Mouse (Mus musculus) spleen, adult 2 months (tissue): Measurements from ENCODE around the gene Chaf1a. TPM values are rescaled to one million over a fixed set of nuclear protein-coding genes. Genes with fewer than 3 reads are reported as not detected.

Experiments
- DNase-seq, 2 experiments: peaks; one replicate each; pipeline versions ENCODE4 v3.0.0 to v3.0.0-alpha.2; 2012 to 2021; ENCODE audit warnings: low spot score in 2 of 2, low read depth in 1 of 2
- H3K27ac ChIP-seq: fragments of 200-500 bp; 2 replicates; pipeline ENCODE4 v1.5.1; 2012; ENCODE audit warnings: low read length, inconsistent platforms; ENCODE audit not compliant: insufficient read depth
- H3K27me3 ChIP-seq: fragments of 200-500 bp; 2 replicates; pipeline ENCODE4 v1.6.1; 2012; ENCODE audit warnings: mild to moderate bottlenecking, moderate library complexity, low read length, inconsistent platforms; ENCODE audit not compliant: control insufficient read depth, insufficient read depth
- H3K36me3 ChIP-seq: fragments of 200-500 bp; 2 replicates; pipeline ENCODE4 v1.6.1; 2012; ENCODE audit warnings: mild to moderate bottlenecking, low read length, inconsistent platforms; ENCODE audit not compliant: control insufficient read depth, insufficient read depth
- H3K4me1 ChIP-seq: fragments of 200-500 bp; 2 replicates; pipeline ENCODE4 v1.6.1; 2011; ENCODE audit warnings: inconsistent platforms; ENCODE audit not compliant: control insufficient read depth, insufficient read depth, insufficient read length
- H3K4me3 ChIP-seq: fragments of 200-500 bp; 2 replicates; pipeline ENCODE4 v1.5.1; 2011; ENCODE audit warnings: mild to moderate bottlenecking, inconsistent platforms; ENCODE audit not compliant: insufficient read depth, insufficient read length; ENCODE audit errors: extremely low read depth
- CTCF ChIP-seq: fragments of 200-500 bp; IDR thresholded peaks from 2 replicates; pipeline ENCODE4 v1.5.1; 2011; ENCODE audit warnings: mild to moderate bottlenecking, inconsistent platforms; ENCODE audit not compliant: insufficient read depth, insufficient read length, insufficient replicate concordance; ENCODE audit errors: extremely low read depth
- POLR2A ChIP-seq: fragments of 200-500 bp; IDR thresholded peaks from 2 replicates; pipeline ENCODE4 v1.6.1; 2011; ENCODE audit warnings: low read depth, low read length, inconsistent platforms
- WGBS: fragments of 180-500 bp; shearing (Covaris S2); methylation state at CpG from one replicate; pipeline ENCODE4 v1.1.7; 2018; 5-methylcytosine and 5-hydroxymethylcytosine counted together
- polyA plus RNA-seq: library from polyadenylated mRNA; depleted of rRNA; stranded (reverse); fragments of >200 nt; gene quantifications from 2 replicates; pipeline ENCODE4 v1.2.3, GENCODE M21; 2012

Chaf1a gene
- polyA plus RNA-seq, 1 experiment, result 2.8 TPM

GRCm38 (mm10) chr17:56007444-56008355, 32.5 kb upstream of the Chaf1a start:
- Histone ChIP-seq H3K27me3 (no peaks in the 10 kb centered on the region), H3K4me1 (peaks cover 10% of the 10 kb centered on the region; the same call in 1 of the 2 replicates), H3K36me3 (no peaks in the 10 kb centered on the region), H3K4me3 (no peak overlapping the region), H3K27ac (no peak overlapping the region)
- TF ChIP-seq POLR2A (no peak), CTCF (no peak)
- WGBS, result 50% methylated on average over 14 of the region's 14 CpGs
- DNase-seq, result no peak

GRCm38 (mm10) chr17:56008356-56009087, 31.7 kb upstream of the Chaf1a start:
- H3K4me3 ChIP-seq, result peak overlapping the region; percentile 76
- H3K27me3 ChIP-seq, result no peaks in the 10 kb centered on the region
- H3K27ac ChIP-seq, result peak overlapping the region; percentile 76
- DNase-seq, result peak; percentile 89 to 90
- no peaks in the 10 kb centered on the region for H3K36me3 ChIP-seq
- WGBS, result 1% methylated on average over 21 of the region's 21 CpGs
- peaks cover 10% of the 10 kb centered on the region; the same call in 1 of the 2 replicates for H3K4me1 ChIP-seq
- TF ChIP-seq POLR2A, result no peak
- no peak for TF ChIP-seq CTCF

GRCm38 (mm10) chr17:56009088-56009961, 30.9 kb upstream of the Chaf1a start:
- no peaks in the 10 kb centered on the region for H3K36me3 ChIP-seq
- DNase-seq, result peak; percentile 76 to 89
- H3K27me3 ChIP-seq, result no peaks in the 10 kb centered on the region
- peaks cover 10% of the 10 kb centered on the region; the same call in 1 of the 2 replicates for H3K4me1 ChIP-seq
- WGBS, result 1% methylated on average over 62 of the region's 62 CpGs
- peak overlapping the region; percentile 76 for H3K27ac ChIP-seq
- TF ChIP-seq CTCF (peak; percentile 25; the same call in 1 of the 2 replicates), POLR2A (peak; percentile 87)
- peak overlapping the region; percentile 76 for H3K4me3 ChIP-seq

- DNase-seq, result no peak
- WGBS, result 62% methylated on average over 2 of the region's 2 CpGs
- H3K27me3 ChIP-seq, result no peaks in the 10 kb centered on the region
- peak overlapping the region; percentile 76; the same call in 1 of the 2 replicates for H3K4me3 ChIP-seq
- peaks cover under 1% of the 10 kb centered on the region; the same call in 1 of the 2 replicates for H3K36me3 ChIP-seq
- 0 out of 2 replicates have a peak overlapping the region, but pooled peaks have one; percentile 76 for H3K27ac ChIP-seq
- TF ChIP-seq POLR2A (no peak), CTCF (no peak)
- peaks cover 10% of the 10 kb centered on the region; the same call in 1 of the 2 replicates for H3K4me1 ChIP-seq
These were observed 30.3 kb upstream of the Chaf1a start for GRCm38 (mm10) chr17:56009962-56010240.

GRCm38 (mm10) chr17:56010255-56010654, 30.0 kb upstream of the Chaf1a start:
- Histone ChIP-seq H3K27me3 (no peaks in the 10 kb centered on the region), H3K4me1 (peaks cover 10% of the 10 kb centered on the region; the same call in 1 of the 2 replicates), H3K27ac (no peak overlapping the region), H3K4me3 (no peak overlapping the region), H3K36me3 (peaks cover 4% of the 10 kb centered on the region)
- WGBS, result 70% methylated on average over 14 of the region's 14 CpGs
- TF ChIP-seq CTCF (no peak), POLR2A (no peak)
- no peak for DNase-seq

GRCm38 (mm10) chr17:56010681-56011080, 29.6 kb upstream of the Chaf1a start:
- Histone ChIP-seq H3K4me3 (no peak overlapping the region), H3K36me3 (peaks cover 8% of the 10 kb centered on the region), H3K27me3 (no peaks in the 10 kb centered on the region), H3K4me1 (peaks cover 10% of the 10 kb centered on the region; the same call in 1 of the 2 replicates), H3K27ac (no peak overlapping the region)
- peak in 1 of 2 experiments; percentile 75 for DNase-seq
- 14% methylated on average over 9 of the region's 9 CpGs for WGBS
- TF ChIP-seq CTCF (peak; percentile 97), POLR2A (no peak)
